Mouse (Mus musculus) testis, postnatal 14 days (tissue): ENCODE measurements at regions not wholly inside any gene's neighbourhood (a gene's known extent, or its start where the extent isn't known, plus 50 kb on each side); places are given as distances from the start of the nearest gene placed in this dataset.

Experiments
- DNase-seq: peaks from one replicate; pipeline ENCODE4 v3.0.0; 2021; ENCODE audit warnings: low spot score

DNA sequence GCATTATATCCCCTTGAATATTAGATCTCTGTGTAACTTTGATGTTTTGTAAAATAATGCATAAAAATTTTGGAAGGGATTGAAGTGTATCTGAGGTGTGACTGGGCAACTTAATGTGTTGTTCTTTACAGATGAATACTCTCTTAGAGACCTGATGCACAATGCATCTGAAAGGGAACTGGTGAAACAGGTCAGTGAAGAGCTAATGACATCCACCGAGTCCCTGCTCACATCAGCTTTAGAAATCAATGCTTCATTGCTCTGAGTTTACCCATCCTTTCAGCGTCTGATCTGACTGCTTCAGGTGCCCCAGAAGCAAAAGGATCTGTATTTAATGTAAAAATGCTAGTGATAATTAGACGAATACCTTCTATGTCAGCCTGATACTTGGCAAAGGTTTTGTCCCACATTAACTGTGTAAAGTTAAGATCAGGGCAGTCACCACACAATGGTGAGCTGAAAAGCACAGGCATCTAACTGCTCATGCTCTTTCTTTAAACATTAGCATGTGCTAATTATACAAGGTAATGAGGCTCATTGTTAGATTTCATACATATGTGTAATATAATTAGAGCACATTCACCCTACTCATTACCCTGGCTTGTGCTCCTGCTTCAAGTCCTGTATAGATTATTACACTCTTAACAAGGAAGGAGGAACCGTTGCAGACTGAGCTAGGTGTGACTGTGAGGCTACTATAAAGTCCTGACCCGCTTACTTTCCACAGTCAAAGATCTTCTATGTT lies 204.6 kb upstream of the Tlr4 start:
- no peak for DNase-seq

DNA sequence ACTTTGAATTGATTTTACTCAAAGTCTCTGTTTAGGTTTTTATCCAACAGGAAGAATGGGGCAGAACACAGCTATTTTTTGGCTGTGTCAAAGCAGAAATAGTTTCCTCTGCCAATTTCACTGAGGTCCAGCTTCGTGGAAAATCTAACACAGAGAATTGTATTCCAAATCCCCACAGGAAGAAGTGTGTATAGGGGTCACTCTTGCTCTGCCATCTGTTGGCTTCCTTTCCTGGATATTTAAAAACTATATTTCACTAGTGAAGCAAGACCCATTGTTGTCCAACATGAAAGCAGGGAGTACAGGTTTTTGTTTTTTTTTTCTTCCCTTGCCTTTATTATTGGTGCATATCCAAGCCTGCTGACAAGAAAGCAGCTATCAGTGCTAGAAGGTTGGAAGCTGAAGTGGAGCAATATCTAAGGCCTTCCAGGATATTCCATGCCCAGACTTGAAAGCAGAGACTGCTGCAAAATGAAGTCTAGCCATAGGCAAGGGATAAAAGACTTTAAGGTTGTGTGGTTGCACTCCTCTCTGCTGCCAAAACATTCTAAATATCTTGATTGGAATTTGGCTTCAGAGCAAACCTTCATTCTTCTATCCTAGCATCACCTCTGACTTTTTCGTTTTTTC lies 208.5 kb upstream of the Tlr4 start:
- DNase-seq, result no peak

DNA sequence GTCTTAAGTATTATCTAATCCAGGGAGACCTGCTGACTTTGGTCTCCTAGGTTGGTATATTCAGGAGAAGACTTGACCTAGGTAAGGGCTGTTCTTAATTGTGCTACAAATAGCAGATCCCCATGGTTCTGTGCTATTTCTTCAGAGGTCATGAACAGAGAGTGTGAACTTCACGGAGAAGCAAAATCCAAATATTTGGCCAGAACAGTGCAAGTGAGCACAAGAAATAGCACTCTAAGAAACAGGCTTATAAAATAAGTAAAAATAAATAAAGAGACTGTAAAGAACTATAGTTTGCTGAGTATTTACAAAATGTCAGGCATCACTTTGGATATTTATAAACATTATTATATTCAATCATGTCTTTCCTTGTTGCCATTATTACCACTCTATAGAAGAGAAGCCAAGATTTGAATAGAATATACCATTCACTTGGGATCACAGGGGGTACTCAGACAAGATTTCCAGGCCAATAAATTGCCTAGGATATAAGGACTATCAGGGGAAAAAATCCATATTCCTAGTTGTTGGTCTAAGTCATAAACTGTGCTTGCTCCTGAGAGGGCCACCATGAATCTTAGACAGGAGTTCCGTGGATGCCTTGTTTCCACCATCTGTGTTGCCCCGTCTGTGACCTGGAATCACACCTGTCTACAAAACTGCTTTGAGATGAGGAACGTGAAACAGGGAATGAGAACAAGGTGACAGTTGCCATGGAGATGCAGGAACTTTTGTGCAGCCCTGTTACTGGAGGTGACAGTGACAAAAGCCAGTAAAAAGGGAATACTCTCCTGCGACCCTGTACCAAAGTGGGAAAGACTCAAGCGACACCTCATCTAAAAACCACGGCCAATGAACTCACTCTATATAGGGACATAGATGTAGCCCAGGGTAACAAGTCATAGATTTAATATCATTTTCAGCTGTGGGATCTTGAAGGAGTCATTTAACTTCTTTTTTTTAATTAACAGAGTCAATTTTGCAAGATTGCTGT lies 209.3 kb upstream of the Tlr4 start:
- no peak for DNase-seq

DNA sequence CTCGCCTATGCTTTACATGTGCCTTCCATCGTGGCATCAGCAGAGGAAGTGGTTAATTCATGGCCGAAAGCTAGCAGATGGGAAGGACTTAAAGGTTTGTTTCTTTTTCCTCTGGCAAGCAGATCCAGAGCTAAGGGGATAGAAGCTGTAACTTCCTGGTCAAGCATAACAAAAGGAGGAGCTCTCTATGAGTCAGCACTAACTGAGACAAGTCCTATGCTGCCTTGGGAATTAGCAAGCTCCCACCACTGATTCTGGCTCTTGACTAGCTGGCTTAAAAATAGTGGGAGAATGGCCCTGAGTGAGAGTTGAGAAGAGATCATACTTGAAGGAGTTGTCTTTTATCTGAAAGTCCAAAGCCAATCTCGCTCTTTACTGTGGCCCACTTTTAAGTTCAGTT lies 210.3 kb upstream of the Tlr4 start:
- DNase-seq, result no peak

DNA sequence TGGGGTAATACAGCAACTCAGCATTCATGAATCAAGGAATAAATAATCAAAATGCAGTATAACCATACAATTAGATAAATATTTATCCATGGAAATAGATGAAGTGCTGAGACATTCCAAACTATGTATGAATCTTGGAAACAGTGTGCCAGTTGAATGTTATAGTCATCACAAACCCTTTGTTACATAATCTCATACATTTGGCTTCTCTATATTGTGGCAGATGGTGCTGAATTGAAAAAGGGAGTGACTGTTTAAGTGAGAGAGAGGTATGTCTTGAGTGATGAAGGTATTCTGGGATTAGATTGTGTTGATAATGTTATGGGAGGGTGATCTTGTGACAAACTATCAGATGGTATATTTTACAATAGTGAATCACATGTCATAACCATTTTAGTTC lies 200.4 kb upstream of the Astn2 start:
- DNase-seq, result no peak

DNA sequence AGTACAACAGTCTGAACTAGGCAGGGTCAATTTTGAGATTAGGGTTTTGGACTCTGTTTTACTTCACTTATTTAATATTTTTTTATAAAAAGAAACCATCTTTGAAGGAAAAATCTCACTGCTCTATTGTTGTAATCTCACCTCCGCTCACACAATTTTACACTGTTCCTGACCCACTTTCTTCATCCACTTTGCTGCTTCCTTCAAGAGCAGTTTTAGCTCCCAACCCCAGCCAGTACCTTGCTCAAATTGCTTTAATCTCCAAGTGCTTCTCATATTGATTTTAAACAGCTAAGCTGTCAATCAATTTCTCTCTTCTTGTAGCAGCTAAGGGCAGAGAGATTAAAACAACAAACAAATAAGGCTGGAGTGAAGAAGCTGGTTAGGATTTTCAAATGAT lies 194.3 kb upstream of the Astn2 start:
- DNase-seq, result no peak

DNA sequence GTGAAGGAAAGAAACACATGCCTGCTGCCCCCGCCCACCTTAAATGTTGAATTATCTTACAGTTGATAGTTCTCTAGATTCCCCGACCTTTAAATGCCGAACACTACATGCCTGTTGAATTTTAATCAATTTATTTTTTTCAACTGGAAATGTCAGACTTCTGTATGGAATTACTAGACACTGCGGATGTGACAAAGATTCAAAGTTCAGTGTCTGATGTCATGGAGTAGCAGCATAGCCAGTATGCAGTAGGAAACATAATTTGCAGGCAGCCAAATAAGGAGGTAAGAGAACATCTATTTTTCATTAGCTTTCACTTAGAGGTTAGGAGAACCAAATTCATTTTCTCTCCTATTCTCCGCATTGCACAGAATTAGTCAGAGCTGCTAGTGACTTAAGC lies 182.2 kb upstream of the Astn2 start:
- no peak for DNase-seq

DNA sequence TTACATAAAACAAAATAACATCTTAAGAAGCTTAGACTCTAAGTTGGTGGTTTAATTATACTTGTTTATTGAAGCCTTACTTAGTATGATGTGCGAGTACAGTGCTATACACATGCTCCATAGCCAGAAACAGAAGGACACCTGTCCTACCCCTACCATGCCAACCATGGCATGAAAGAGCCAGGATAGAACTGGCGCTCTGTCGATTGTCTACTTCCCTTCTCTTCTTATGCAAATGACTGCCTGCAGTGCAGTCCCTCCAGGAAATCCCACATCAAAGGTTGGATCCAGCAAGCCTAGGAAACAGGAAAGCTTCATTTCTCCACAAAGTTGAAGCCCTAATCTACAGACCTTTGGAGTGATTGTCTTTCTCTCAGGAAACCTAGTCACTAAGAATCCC lies 181.8 kb upstream of the Astn2 start:
- no peak for DNase-seq

DNA sequence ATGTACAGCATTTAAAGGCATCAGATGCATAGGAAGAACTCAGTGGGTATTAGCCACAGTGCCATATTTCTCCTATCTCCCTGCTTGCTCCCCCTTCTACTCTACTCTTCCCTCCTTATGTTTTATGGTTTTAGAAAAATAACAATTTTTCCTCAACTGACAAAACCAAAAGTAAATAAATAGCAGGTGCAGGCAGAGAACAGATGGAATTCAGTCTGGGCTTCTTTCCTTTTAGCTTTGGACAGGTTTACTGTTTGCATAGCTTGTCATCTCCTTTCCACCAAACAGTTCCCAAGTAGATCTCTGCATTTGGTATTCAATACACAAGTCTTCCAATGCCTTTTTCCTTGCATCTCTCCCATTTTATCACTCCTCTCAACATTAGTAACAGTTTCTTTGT lies 152.5 kb upstream of the Astn2 start:
- no peak for DNase-seq

DNA sequence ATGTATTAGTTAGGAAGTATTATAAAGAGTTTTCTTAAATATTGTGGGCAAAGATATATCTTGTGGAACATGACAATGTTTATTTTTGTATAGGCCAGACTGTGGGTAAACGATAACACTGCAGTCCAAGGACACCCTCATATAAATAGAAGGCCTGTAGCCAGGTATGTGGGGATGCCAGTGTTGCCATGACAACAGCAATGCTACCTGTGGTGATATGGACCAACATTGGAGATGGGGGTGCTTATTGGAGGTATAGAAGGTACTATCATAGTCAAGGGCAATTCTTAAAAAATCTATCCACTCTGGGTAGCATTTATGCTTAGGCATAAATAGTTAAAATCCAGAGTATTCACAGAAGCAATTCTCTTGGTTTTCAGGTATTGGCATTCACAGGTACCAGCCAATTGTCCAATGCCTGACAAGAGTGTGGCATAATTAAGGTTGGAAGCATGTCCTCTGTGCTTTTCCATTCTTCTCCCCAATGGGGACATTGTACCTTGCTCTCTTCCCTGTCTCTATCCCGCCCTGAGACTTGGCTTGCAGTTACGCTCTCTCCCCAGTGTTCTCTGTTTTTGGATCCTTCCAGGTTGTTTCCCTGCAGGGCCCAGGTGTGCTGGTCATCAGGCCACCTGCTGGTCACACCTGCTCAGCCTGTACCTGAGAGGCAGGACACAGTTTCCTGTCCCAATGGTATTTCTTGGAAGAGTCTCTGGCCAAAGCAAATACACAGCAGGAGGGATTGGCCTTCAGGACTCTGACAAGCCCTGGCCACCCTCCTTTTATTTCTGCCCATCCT lies 146.1 kb upstream of the Astn2 start:
- no peak for DNase-seq

DNA sequence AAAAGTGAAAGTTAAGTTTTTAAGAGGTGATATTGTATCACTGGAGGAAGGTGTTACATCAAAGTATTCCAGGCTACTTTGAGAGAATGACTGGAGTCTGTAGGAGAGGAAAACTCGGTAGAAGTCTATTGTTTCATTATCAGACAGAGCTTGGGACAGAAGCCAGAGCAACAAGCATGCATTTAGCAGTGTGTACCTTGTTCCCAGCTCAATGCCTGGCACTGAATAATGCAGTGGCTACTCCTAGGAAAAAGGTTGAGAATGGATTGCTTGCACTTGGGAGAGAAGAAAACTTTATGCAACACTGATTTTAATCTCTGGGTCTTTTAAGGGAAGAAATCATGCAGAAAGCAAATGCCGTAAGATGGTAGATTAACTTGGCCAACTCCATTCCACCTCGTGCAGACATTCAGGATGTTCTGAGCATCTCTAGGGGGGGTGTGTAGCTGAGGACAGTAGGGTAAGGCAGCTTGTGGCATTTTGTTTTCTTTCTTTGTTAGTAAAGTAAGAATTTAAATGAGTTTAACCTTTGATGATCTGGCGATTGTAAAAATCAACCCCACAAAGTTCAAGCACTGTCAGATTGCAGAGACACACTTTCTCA lies 138.5 kb upstream of the Astn2 start:
- DNase-seq, result no peak

DNA sequence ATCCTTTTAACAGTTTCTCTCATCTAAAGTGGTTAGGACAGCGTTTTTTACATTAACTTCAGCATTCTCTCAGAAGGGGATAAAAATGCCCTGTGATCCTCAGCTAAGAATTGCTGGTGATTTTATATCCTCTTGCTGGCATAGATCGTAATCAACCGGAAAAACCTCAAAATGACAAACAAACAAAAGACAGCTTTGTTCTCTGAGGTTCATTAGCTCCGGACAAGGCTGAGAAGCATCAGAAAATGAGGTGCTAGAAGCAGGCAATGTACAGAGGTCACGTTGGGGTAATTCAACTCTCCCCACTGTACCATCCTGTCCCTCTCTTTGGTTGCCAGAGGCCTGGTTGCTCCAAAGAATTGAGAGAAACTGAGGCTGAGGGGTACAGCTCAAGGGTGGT lies 120.0 kb upstream of the Astn2 start:
- DNase-seq, result no peak

DNA sequence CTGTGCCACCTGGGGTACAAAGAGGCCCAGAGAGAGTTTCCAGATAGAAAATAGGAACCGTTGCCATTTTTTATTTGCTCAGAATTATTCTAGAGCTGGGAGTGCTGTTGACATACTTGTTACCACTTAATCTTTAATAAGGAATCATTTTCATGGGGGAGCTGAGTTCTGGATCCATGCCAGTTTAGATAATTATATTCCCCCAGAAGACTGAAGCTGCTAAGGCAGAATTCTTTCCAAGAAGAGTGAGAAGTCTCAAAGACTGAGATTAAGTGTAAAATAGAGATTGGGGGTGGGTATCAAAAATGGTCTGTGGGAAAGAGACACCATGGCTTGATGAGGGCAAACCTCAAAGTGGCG lies 119.5 kb upstream of the Astn2 start:
- DNase-seq, result no peak

DNA sequence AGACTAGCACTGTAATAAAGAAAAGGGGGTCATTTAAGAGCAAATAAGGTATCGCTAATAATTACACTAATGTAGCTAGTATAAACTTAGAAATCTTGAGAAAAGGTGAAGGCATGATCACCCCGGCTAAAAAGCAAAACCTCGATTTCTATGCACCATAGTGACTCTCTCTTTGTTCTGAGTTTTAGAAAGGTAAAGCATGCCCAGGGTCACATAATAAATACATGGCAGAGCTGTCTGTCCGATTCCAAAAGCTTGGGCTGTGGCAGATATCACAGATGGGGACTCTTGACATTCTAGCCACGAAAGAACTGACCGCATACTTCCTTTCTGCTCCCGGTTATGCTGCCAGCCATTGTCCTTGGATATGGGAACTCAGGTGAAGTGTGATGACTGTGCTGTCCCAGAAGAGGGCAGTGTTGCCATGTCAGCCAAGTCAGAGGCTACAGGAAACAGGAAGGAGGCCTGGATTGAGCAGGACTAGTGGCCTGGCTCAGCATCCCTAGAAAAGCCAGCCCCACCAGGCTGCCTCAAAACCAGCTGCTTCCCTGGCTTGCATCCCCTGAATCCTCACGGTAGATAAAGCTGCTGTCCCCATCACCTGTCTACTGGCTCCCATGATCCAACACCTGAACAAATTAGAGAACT lies 119.0 kb upstream of the Astn2 start:
- peak; percentile 5 for DNase-seq

DNA sequence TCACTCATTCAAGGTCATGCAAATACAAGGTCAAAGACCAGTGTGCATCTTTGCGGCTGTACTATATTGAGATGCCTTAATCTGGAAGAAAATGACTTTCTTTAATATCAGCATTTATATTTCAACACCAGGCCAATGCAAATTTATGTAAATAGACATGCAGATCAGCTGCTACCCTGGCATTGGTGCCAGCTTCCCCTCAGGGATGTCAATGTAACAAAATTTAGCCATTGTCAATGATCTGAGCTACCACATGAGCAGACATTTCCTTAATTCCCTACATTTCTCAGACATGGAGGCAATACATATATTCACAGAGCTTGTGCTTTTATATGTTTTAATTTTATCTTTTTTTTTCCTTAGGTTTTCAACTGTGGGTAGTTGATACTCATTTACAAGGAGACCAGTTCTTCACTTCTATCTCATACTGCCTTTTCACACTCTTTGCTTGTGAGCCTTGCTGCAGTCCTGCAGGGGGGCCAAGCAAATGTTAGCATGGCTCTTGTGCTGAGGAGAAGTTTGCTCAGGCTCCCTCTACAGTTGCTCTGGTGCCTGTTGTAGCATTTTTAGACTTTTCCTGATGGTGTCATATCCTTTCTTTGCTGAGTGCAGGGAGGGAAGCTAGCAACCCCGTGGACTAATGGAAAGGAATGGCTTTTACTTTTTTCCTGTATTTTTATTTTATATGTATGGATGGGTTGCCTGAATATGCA lies 117.8 kb upstream of the Astn2 start:
- DNase-seq, result no peak

DNA sequence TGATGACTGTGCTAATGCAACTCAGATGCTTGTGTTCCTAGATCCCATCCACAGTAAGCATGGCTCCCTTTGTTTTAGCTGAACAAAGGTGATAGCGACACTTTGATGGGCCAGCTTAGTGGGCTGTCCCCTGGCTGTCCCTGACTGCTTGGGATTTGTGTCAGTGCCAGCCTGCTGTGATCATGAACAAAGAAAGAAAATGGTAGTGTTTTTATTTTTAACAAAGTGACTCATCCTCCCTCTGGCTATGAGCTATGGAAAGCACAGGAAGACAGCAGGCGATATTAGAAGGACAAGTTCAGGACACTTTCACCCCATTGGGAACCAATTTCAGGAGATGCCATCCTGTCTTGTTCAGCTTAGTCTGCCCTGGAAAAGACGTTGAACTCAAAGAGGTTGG lies 116.4 kb upstream of the Astn2 start:
- DNase-seq, result no peak

DNA sequence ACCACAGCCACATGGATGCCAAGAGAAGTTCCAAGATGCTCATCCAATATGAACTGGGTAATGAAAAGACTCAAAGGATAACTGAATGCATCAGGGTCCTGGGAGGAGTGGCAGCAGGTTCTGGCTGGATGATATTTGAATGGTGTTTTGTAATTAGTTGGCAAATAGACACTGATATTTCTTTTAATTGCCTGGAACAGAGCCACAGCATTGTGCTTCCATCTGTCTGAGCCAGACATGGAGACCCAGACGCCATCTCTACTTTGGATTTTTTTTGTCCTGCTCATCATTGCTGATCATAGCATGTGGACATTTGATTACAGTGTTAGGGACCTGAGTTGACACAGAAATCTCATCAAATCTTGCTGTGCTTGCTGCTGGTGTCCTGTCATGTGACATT lies 111.4 kb upstream of the Astn2 start:
- no peak for DNase-seq

DNA sequence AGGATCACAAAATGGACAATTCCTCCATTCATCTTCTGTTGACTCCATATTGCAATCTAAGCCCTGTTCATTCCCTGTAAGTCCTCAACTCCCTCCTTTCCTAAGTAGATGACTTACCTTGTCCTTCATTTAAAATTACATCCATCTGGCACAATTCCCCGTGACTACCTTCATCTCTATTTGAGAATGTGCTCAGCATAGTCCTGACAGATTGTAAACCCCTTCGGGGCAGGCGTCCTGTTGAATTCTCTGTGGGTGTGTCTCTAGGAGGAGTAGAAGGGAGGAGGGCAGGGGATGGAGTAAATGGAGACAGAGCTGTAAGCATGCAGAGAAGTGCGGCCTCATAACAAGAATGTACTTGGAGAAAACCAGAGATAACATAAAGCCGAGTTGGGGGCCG lies 79.1 kb upstream of the Astn2 start:
- no peak for DNase-seq

DNA sequence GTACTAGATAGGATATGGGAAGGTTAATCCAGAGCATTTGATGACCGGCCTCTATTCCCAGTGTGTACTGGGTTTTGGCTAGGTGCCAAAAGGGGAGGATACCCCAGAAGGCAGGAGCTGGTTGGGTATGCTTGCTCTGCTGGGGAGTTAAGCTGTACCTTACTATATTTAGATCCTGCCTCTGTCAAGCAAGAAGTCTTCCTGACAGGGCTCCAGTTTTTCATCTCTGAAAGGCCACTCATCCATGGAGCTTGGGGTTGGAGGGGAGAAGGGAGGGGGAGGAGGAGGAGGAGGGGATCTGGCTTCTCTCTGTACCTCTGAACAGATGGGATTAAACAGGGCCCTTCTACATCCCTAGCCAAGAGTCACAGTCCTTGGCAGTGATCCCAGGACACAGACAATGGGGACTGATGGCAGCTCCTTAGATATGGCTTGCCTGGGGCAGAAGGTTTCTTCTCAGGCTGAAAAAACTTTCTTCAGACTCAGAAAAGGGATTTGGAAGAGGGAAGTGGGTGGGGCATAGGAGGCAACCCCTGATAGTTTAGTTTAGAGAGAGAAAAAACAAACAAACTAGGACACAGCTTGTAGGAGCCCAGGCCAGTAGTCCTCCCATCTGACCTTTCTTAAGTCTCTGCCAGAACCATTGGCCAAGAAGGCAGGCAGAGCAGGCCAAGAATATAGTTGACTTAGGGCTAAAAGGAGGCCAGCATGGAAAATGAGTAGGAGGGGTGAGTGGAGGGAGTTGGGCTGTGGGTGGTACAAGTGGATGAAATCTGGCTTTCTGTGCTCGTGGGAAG lies 78.3 kb upstream of the Astn2 start:
- peak; percentile 20 for DNase-seq
